Mouse (Mus musculus): ENCODE data around the gene Ccr8.

Gene Ccr8

DNA sequence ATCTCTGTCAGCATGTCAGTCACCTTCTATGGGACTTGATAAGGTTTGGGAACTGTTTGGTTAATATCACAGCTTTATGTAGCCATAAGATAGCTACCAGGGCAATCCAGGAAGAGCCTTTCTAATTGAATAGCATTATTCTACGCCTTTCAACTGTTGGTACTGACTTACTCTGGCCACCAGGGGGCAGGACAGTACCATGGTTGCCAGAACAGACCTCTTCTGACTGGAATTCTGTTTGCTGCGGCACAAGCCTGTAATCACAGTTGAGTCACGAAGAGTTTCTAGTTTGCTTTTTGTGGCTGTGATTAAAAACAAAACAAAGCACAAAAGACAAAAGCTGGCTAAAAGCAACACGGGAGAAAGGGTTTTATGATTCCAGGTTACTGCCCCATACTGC, 48.7 kb downstream of the Ccr8 start:
- CTCF ChIA-PET = interaction anchor here (0.5 to 3.9 kb wide), 25 partner anchors 9 to 361 kb away, joined by 3 to 36 read pairs (median 4); partner anchors contain the start of gene Mobp (in 2 of the 4)
- POLR2A ChIA-PET = interaction anchor here (0.6 to 18.8 kb wide), 15 partner anchors 9 to 222 kb away, joined by 3 to 452 read pairs (median 3); partner anchors contain the start of genes Mobp (in 3 of the 4) and Rpsa (in 1 of the 4)

DNA sequence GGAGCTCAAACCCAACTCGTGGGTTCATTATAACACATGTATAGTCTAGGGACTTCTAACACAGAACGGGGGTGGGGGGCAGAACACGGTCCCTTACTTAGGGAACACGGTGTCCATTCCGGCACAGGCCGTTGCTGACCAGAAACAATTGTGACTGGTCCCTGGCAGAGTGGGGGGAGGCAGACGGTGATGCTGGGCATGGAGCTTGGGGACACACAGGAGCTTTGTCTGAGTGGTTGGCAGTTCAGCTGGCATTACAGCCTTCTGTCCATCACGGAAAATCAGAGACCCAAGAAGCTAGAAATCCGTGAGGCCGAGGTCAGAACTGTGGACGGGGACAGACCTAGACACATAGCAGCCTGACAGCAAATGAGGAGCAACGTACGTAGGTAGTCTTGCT, 52.6 kb downstream of the Ccr8 start:
- POLR2A ChIA-PET = interaction anchor here (0.6 to 18.8 kb wide), 7 partner anchors 10 to 772 kb away, joined by 3 to 452 read pairs (median 4); partner anchors contain the start of gene Rpsa (in 2 of the 4)
- CTCF ChIA-PET = interaction anchor here in 3 of 4 experiments (0.5 to 1.0 kb wide), 3 partner anchors 27 to 62 kb away, joined by 3 to 4 read pairs (median 3); no protein-coding TSS in a partner anchor
